Mouse (Mus musculus): ENCODE results near the gene Capn2.

DNA sequence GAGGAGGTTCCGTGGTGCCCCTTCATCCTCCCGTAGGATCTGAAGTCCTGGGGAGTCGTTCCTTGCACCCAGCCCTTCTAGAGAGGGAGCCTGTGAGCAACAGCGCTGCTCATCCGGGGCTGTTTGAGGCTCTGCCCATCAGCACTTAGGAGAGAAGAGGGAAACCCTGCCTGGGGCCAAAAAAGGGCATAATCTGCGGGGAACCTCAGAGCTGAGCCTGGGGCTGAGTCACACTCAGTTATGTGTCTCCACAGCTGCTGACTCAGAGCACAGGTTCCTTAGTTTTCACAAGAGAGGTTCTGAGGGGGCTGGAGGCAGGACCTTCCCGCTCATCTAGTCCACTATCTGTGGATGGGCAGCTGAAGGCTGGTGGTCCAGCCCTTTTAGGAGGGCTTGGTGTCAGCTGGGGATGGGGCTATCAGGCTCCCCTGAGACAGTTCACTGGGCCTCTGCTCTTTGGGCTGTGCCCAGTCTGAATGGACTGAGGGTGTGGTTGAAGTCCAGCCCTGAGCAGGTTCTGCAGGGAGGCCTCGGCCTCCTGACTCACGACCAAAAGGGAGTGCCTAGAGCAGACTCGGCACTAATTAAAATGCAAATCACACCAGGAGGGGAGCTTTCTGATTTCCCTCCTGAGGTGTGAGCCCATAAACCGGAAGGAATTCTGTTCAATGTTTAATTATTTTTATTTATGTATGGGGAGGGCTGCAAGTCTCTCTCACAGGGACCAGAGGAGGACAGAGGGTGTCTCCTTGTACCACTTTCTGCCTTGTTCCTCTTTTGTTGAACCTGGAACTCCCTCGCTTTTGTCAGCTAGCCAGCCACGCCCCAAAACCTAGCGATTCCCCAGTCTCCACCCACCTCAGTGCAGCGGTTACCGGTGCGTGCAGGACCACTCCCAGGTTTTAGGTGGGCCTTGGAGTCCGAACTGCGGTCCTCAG lies 10.8 kb upstream of the Capn2 start:
- TF ChIP-seq CTCF (IDR thresholded peaks at IDR 0.05; ENCODE audit: low read depth, low read length) (no peak), POLR2A (IDR thresholded peaks at IDR 0.05; ENCODE audit: borderline replicate concordance, low read depth, low read length) (no peak)

Data from bone marrow macrophage, adult 2 months (primary cell).